8 mouse cellular contexts compared by ENCODE assay signal in the genomic region with DNA sequence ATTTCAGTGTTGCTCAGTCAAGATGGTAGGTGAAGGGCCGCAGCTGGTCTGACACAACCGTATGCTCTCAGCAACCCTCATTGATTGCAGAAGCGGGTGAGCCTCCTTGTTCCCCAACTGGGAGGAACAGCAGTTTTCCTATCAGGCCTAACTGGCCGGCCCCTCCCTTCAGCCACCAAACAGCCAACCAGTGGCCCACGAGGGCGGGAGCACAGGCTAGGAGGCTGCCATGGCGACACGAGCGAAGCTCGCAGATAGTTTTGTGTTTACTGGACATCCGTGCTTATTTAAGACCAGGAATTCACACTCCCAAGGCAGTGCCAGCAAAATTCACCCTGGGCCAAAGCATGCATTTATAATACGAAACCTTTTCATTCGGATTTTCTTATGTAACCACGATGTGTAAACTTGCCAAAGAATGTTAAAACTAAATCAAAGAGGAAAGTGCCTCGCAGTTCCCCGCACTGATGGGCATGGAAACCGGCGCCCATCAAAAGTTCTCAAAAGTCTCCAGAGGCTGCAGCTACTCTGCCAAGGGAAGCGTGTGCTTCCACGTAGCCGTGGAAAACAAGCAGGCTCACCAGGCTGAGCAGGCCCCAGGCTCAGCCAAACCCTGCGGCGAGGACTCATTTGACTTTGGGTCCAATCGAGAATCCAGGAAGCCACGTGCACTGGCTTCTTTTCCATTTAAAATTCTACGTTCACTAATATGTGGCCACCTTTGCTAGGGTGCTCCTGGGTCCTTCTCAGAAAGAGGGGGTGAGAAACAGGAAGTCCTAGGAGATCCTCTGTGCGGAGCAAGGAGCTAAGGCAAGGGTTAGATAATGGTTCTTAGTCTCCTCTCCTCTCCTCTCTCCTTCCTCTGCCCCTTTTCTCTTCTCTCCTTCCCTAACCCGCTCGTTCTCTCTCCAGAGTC. TPM values are rescaled to one million over a fixed set of nuclear protein-coding genes. Genes with fewer than 3 reads are reported as not detected.
DNase-seq lines count a peak whose midpoint lies in the region; ATAC-seq and TF ChIP-seq lines count a peak whose summit lies in the region.

No protein-coding gene starts in this region.

- peaks cover 32% of the 10 kb centered on the region for H3K79me2 ChIP-seq in liver, adult 2 months (ENCODE audit: control insufficient read depth, insufficient read depth, low read length)

- peak overlapping the region; percentile 86 for H3K4me2 ChIP-seq in heart, embryonic 14.5 days (ENCODE audit: low read length)

- H3K9me3 ChIP-seq in E14TG2a.4 (ENCODE audit: low read length), result no peaks in the 10 kb centered on the region
- H3K9me3 ChIP-seq in forebrain, embryonic 10.5 days, result no peaks in the 10 kb centered on the region
- H3K9me3 ChIP-seq in heart, embryonic 14.5 days (ENCODE audit: control insufficient read depth, low read length), result no peaks in the 10 kb centered on the region

- 7% methylated on average over 29 of the region's 29 CpGs for WGBS in forebrain, embryonic 10.5 days
- WGBS in heart, embryonic 14.5 days, result 8% methylated on average over 29 of the region's 29 CpGs
- WGBS in liver, adult 2 months, result 8% methylated on average over 29 of the region's 29 CpGs

- TF ChIP-seq CTCF in E14TG2a.4 (conservative IDR thresholded peaks at IDR 0.05; ENCODE audit: low read length), result no peak
- no peak for TF ChIP-seq CTCF in liver, adult 2 months (IDR thresholded peaks at IDR 0.05; ENCODE audit: low read depth, low read length)

- peak; percentile 71 for DNase-seq in c-Kit-positive CD71-positive TER-119-positive erythroid progenitor cells, embryonic 14.5 days (ENCODE audit: low spot score)
- peak; percentile 82 for DNase-seq in forebrain, embryonic 10.5 days (ENCODE audit: extremely low spot score, low spot score)
- DNase-seq in kidney, postnatal 10 days, result peak; percentile 87
- DNase-seq in liver, adult 2 months (ENCODE audit: extremely low read depth, low read depth, low spot score), result peak; percentile 92
- peak; percentile 56 to 71 for DNase-seq in monocyte, adult 2 months (ENCODE audit: low read depth in 1 of 2, low spot score in 2 of 2)
- DNase-seq in spleen, postnatal 14 days (ENCODE audit: low spot score in 2 of 2), result peak; percentile 22 to 37

- H3K9ac ChIP-seq in heart, embryonic 14.5 days (ENCODE audit: low read length), result peak overlapping the region; percentile 50
- peak overlapping the region; percentile 30; the same call in 1 of the 2 replicates for H3K9ac ChIP-seq in liver, adult 2 months (ENCODE audit: low read depth, low read length)

- peak overlapping the region; percentile 68 for H3K4me3 ChIP-seq in E14TG2a.4 (replicated peaks; ENCODE audit: low read length)
- H3K4me3 ChIP-seq in forebrain, embryonic 10.5 days, result peak overlapping the region; percentile 47
- H3K4me3 ChIP-seq in heart, embryonic 14.5 days (ENCODE audit: control insufficient read depth in 1 of 2, insufficient read depth in 1 of 2, low read depth in 1 of 2, low read length in 2 of 2), result peak overlapping the region; percentile 33 to 48
- 0 out of 2 replicates have a peak overlapping the region, but pooled peaks have one; percentile 23 for H3K4me3 ChIP-seq in liver, adult 2 months (ENCODE audit: insufficient read depth, low read depth, low read length)

- peak; percentile 86 for ATAC-seq in heart, embryonic 14.5 days (ENCODE audit: insufficient number of reproducible peaks, insufficient read depth, low FRiP score, low read depth)

- peaks cover 29% of the 10 kb centered on the region; the same call in 1 of the 2 replicates for H3K27me3 ChIP-seq in E14TG2a.4 (ENCODE audit: insufficient read depth, low read length)
- H3K27me3 ChIP-seq in forebrain, embryonic 10.5 days (ENCODE audit: poor library complexity, severe bottlenecking), result 0 out of 2 replicates have a peak, but pooled peaks cover 13% of the 10 kb centered on the region
- no peaks in the 10 kb centered on the region for H3K27me3 ChIP-seq in heart, embryonic 14.5 days (ENCODE audit: control insufficient read depth, insufficient read depth, low read length)
- no peaks in the 10 kb centered on the region for H3K27me3 ChIP-seq in liver, adult 2 months (ENCODE audit: control insufficient read depth, insufficient read depth, low read length)

- H3K36me3 ChIP-seq in E14TG2a.4 (ENCODE audit: insufficient read depth, low read length), result no peaks in the 10 kb centered on the region
- no peaks in the 10 kb centered on the region for H3K36me3 ChIP-seq in forebrain, embryonic 10.5 days (replicated peaks)
- no peaks in the 10 kb centered on the region for H3K36me3 ChIP-seq in heart, embryonic 14.5 days (ENCODE audit: control insufficient read depth, insufficient read depth, low read length)
- no peaks in the 10 kb centered on the region for H3K36me3 ChIP-seq in liver, adult 2 months (ENCODE audit: control insufficient read depth, insufficient read depth, low read length)

- H3K27ac ChIP-seq in forebrain, embryonic 10.5 days, result peak overlapping the region; percentile 69
- no peak overlapping the region for H3K27ac ChIP-seq in heart, embryonic 14.5 days (replicated peaks in 1 of 2; ENCODE audit: control insufficient read depth in 1 of 2, insufficient read depth in 1 of 2, low read depth in 2 of 2, low read length in 2 of 2)
- H3K27ac ChIP-seq in liver, adult 2 months (replicated peaks; ENCODE audit: insufficient read depth, low read depth, low read length), result peak overlapping the region; percentile 74

- peak; percentile 72; the same call in 1 of the 2 replicates for TF ChIP-seq POLR2A in liver, adult 2 months (IDR thresholded peaks at IDR 0.05; ENCODE audit: extremely low read depth, insufficient read depth, low read length)

- peaks cover 45% of the 10 kb centered on the region for H3K4me1 ChIP-seq in E14TG2a.4 (replicated peaks; ENCODE audit: low read depth, low read length)
- H3K4me1 ChIP-seq in forebrain, embryonic 10.5 days, result peaks cover 43% of the 10 kb centered on the region
- peaks cover 3 to 5% of the 10 kb centered on the region in 2 experiments; a peak in 3 of 4 replicates for H3K4me1 ChIP-seq in heart, embryonic 14.5 days (ENCODE audit: control insufficient read depth in 2 of 2, insufficient read depth in 2 of 2, low read length in 2 of 2)
- peaks cover 28% of the 10 kb centered on the region for H3K4me1 ChIP-seq in liver, adult 2 months (ENCODE audit: control insufficient read depth, insufficient read depth, low read length)

RNA-seq across cellular contexts. Expression of a gene that starts 51.7 kb away (rescaled TPM):
- 0.39 and 0.67 TPM in 2 replicates for polyA plus RNA-seq in forebrain, embryonic 10.5 days (2016; fragmentation: Nextera tagmentation; extraction: Ambion mirVana)
- not detected in 2 replicates for polyA plus RNA-seq in heart, embryonic 14.5 days (2014; fragmentation: Nextera tagmentation; extraction: Ambion mirVana)
- not detected in 2 replicates for total RNA-seq in liver, adult 2 months (2014; rRNA removed)
- not detected in 2 replicates for polyA plus RNA-seq in liver, adult 2 months (2012; rRNA removed)

RNA-seq across cellular contexts. Expression of a gene that starts 57.2 kb away (rescaled TPM):
- polyA plus RNA-seq in forebrain, embryonic 10.5 days (2016; fragmentation: Nextera tagmentation; extraction: Ambion mirVana), result 20.3 and 24.1 TPM in 2 replicates
- 2.2 and 3.5 TPM in 2 replicates for polyA plus RNA-seq in heart, embryonic 14.5 days (2014; fragmentation: Nextera tagmentation; extraction: Ambion mirVana)
- 18.3 and 23.6 TPM in 2 replicates for total RNA-seq in liver, adult 2 months (2014; rRNA removed)
- 13.4 and 16.5 TPM in 2 replicates for polyA plus RNA-seq in liver, adult 2 months (2012; rRNA removed)

Comparison
In these comparisons a context has a peak if more than half of its experiments do, and no peak if none do; other contexts are left out.
1. DNase-seq: peak in every context shown above with its lines; median percentile 92 in liver, adult 2 months; 87 in kidney, postnatal 10 days; 82 in forebrain, embryonic 10.5 days; 71 in c-Kit-positive CD71-positive TER-119-positive erythroid progenitor cells, embryonic 14.5 days; 64 in monocyte, adult 2 months; 30 in spleen, postnatal 14 days.
2. H3K27ac ChIP-seq: peak in forebrain, embryonic 10.5 days (single experiment) and liver, adult 2 months (single experiment); none in heart, embryonic 14.5 days (0 of 2).
3. Peak in every context shown above with its lines, with median percentiles within 50 percentile points of each other: H3K4me3 ChIP-seq.